Mouse (Mus musculus): Measurements from ENCODE around the gene Jag2.

Jag2 gene

GRCm38 (mm10) chr12:112929562-112930352, at the start of gene Jag2:
Gene Jag2, minus strand, starts transcription at chr12:112929776.
- DNase-seq (ENCODE audit: low read depth) = no peak

GRCm38 (mm10) chr12:112977156-112977555, 47.6 kb upstream of the Jag2 start:
- no peak for DNase-seq (ENCODE audit: low read depth)

- no peak for DNase-seq (ENCODE audit: low read depth)
Measured at GRCm38 (mm10) chr12:112976371-112977073, 46.9 kb upstream of the Jag2 start, which contains the start of gene Btbd6. Gene Btbd6, plus strand, starts transcription at chr12:112976482.

- DNase-seq (ENCODE audit: low read depth) = no peak
Measured at GRCm38 (mm10) chr12:112974736-112975135, 45.2 kb upstream of the Jag2 start.

- DNase-seq (ENCODE audit: low read depth) = no peak
Measured at GRCm38 (mm10) chr12:112969616-112970015, 40.0 kb upstream of the Jag2 start.

- DNase-seq (ENCODE audit: low read depth) = no peak
Measured at GRCm38 (mm10) chr12:112968943-112969342, 39.4 kb upstream of the Jag2 start.

GRCm38 (mm10) chr12:112965783-112966182, 36.2 kb upstream of the Jag2 start:
- DNase-seq (ENCODE audit: low read depth) = no peak

- DNase-seq (ENCODE audit: low read depth) = no peak
Measured at GRCm38 (mm10) chr12:112961872-112962271, 32.3 kb upstream of the Jag2 start.

GRCm38 (mm10) chr12:112961428-112961827, 31.9 kb upstream of the Jag2 start:
- no peak for DNase-seq (ENCODE audit: low read depth)

GRCm38 (mm10) chr12:112959421-112959820, 29.8 kb upstream of the Jag2 start:
- no peak for DNase-seq (ENCODE audit: low read depth)

GRCm38 (mm10) chr12:112958303-112958702, 28.7 kb upstream of the Jag2 start:
- DNase-seq (ENCODE audit: low read depth) = peak; percentile 46

- DNase-seq (ENCODE audit: low read depth) = peak; percentile 70
Measured at GRCm38 (mm10) chr12:112955800-112956199, 26.2 kb upstream of the Jag2 start.

- DNase-seq (ENCODE audit: low read depth) = peak; percentile 52
Measured at GRCm38 (mm10) chr12:112952926-112953565, 23.5 kb upstream of the Jag2 start.

GRCm38 (mm10) chr12:112952433-112952832, 22.9 kb upstream of the Jag2 start:
- DNase-seq (ENCODE audit: low read depth) = peak; percentile 86

GRCm38 (mm10) chr12:112951150-112951842, 21.7 kb upstream of the Jag2 start:
- DNase-seq (ENCODE audit: low read depth) = peak; percentile 33

GRCm38 (mm10) chr12:112950761-112951129, 21.2 kb upstream of the Jag2 start:
- peak; percentile 11 for DNase-seq (ENCODE audit: low read depth)

- DNase-seq (ENCODE audit: low read depth) = peak; percentile 83
Measured at GRCm38 (mm10) chr12:112950040-112950760, 20.6 kb upstream of the Jag2 start.

GRCm38 (mm10) chr12:112947307-112947706, 17.7 kb upstream of the Jag2 start:
- DNase-seq (ENCODE audit: low read depth) = peak; percentile 47

- DNase-seq (ENCODE audit: low read depth) = no peak
Measured at GRCm38 (mm10) chr12:112943669-112944068, 14.1 kb upstream of the Jag2 start.

- DNase-seq (ENCODE audit: low read depth) = peak; percentile 89
Measured at GRCm38 (mm10) chr12:112941776-112942713, 12.5 kb upstream of the Jag2 start, which contains the start of gene Nudt14. Gene Nudt14, minus strand, starts transcription at chr12:112942124.
